Mouse (Mus musculus) myocyte (in vitro differentiated cells): ENCODE data around the gene Garem2. TPM values are rescaled to one million over a fixed set of nuclear protein-coding genes. Genes with fewer than 3 reads are reported as not detected.

Experiments
- H3K27me3 ChIP-seq: one replicate; pipeline ENCODE4 v1.6.1; 2011; ENCODE audit not compliant: control insufficient read depth, insufficient read depth, insufficient read length
- H3K36me3 ChIP-seq: one replicate; pipeline ENCODE4 v1.6.1; 2011; ENCODE audit not compliant: control insufficient read depth, insufficient read depth
- H3K4me2 ChIP-seq: one replicate; pipeline ENCODE4 v1.6.1; 2011; ENCODE audit warnings: low read depth, control low read depth
- H3K4me3 ChIP-seq: one replicate; pipeline ENCODE4 v1.5.1; 2011; ENCODE audit warnings: mild to moderate bottlenecking, control low read depth, moderate library complexity
- H3K79me2 ChIP-seq: one replicate; pipeline ENCODE4 v1.6.1; 2011; ENCODE audit not compliant: control insufficient read depth, insufficient read depth
- H3ac ChIP-seq: one replicate; pipeline ENCODE4 v1.6.1; 2011; ENCODE audit not compliant: control insufficient read depth, insufficient read length
- CEBPB ChIP-seq: IDR thresholded peaks from 2 replicates; pipeline ENCODE4 v1.6.1; 2011; ENCODE audit warnings: mild to moderate bottlenecking, moderate library complexity; ENCODE audit not compliant: poor library complexity, insufficient read depth, severe bottlenecking
- E2F4 ChIP-seq: IDR thresholded peaks from one replicate; pipeline ENCODE4 v1.6.1; 2011; ENCODE audit warnings: mild to moderate bottlenecking, control low read depth, moderate library complexity; ENCODE audit not compliant: insufficient read depth
- MAX ChIP-seq: IDR thresholded peaks from one replicate; pipeline ENCODE4 v1.6.1; 2011; ENCODE audit warnings: low read depth, mild to moderate bottlenecking, control low read depth
- MYOD1 ChIP-seq, 3 experiments: IDR thresholded peaks; one replicate each; pipeline ENCODE4 v1.6.1; 2011; ENCODE audit warnings: control low read depth in 2 of 3, low read depth in 2 of 3, mild to moderate bottlenecking in 2 of 3, moderate library complexity in 1 of 3; ENCODE audit not compliant: insufficient read length in 2 of 3, control insufficient read depth in 1 of 3
- MYOG ChIP-seq, 3 experiments: IDR thresholded peaks; one replicate each; pipeline ENCODE4 v1.6.1; 2011; ENCODE audit warnings: control low read depth in 2 of 3, low read depth in 2 of 3, mild to moderate bottlenecking in 2 of 3; ENCODE audit not compliant: insufficient read length in 2 of 3, control insufficient read depth in 1 of 3, insufficient read depth in 1 of 3
- POLR2A ChIP-seq: IDR thresholded peaks from one replicate; pipeline ENCODE4 v1.6.1; 2011; ENCODE audit warnings: low read depth, mild to moderate bottlenecking, control low read depth, moderate library complexity; ENCODE audit not compliant: insufficient read length
- POLR2AphosphoS2 ChIP-seq: IDR thresholded peaks from one replicate; pipeline ENCODE4 v1.6.1; 2011; ENCODE audit warnings: low read depth, control low read depth; ENCODE audit not compliant: insufficient read length
- REST ChIP-seq: IDR thresholded peaks from one replicate; pipeline ENCODE4 v1.6.1; 2011; ENCODE audit warnings: mild to moderate bottlenecking, control low read depth, moderate library complexity; ENCODE audit not compliant: insufficient read depth, insufficient read length
- SRF ChIP-seq: IDR thresholded peaks from one replicate; pipeline ENCODE4 v1.6.1; 2011; ENCODE audit warnings: low read depth; ENCODE audit not compliant: control insufficient read depth, insufficient read length
- TCF12 ChIP-seq: IDR thresholded peaks from one replicate; pipeline ENCODE4 v1.6.1; 2011; ENCODE audit warnings: mild to moderate bottlenecking, control low read depth; ENCODE audit not compliant: poor library complexity, insufficient read depth, severe bottlenecking
- TCF3 ChIP-seq: IDR thresholded peaks from one replicate; pipeline ENCODE4 v1.6.1; 2011; ENCODE audit warnings: low read depth, control low read depth; ENCODE audit not compliant: insufficient read length
- USF1 ChIP-seq: IDR thresholded peaks from one replicate; pipeline ENCODE4 v1.6.1; 2011; ENCODE audit warnings: low read depth, mild to moderate bottlenecking, control low read depth, moderate library complexity
- polyA plus RNA-seq: library from polyadenylated mRNA; unstranded; fragments of >200 nt; fragmentation: generic; extraction: Trizol; gene quantifications from one replicate; pipeline ENCODE4 v1.2.1, GENCODE M21; 2012; ENCODE audit warnings: missing spikeins

The Garem2 gene
- polyA plus RNA-seq, 1 experiment: 0.12 TPM

GRCm38 (mm10) chr5:30098260-30098659 is 6.7 kb upstream of the Garem2 start:
- no peak overlapping the region for H3K4me2 ChIP-seq
- no peak overlapping the region for H3ac ChIP-seq
- no peak overlapping the region for H3K4me3 ChIP-seq
- no peaks in the 10 kb centered on the region for H3K79me2 ChIP-seq
- no peak for TF ChIP-seq CEBPB
- peaks cover 14% of the 10 kb centered on the region for H3K27me3 ChIP-seq
- no peaks in the 10 kb centered on the region for H3K36me3 ChIP-seq

GRCm38 (mm10) chr5:30103340-30103739 is 1.6 kb upstream of the Garem2 start:
- H3K4me2 ChIP-seq: no peak overlapping the region
- no peaks in the 10 kb centered on the region for H3K36me3 ChIP-seq
- H3ac ChIP-seq: no peak overlapping the region
- TF ChIP-seq E2F4 (no peak), MAX (no peak), POLR2A (no peak), REST (no peak), MYOD1 (IDR thresholded peaks at IDR 0.05; ENCODE audit: control insufficient read depth in 1 of 3, insufficient read length in 2 of 3, low read depth in 2 of 3) (no peak), TCF3 (no peak), POLR2AphosphoS2 (no peak)
- peaks cover 39% of the 10 kb centered on the region for H3K27me3 ChIP-seq
- no peaks in the 10 kb centered on the region for H3K79me2 ChIP-seq
- no peak overlapping the region for H3K4me3 ChIP-seq

GRCm38 (mm10) chr5:30104339-30104738 is 622 bp upstream of the Garem2 start:
- TF ChIP-seq MAX: no peak
- no peak for TF ChIP-seq MYOG (IDR thresholded peaks at IDR 0.05; ENCODE audit: control insufficient read depth in 1 of 3, insufficient read depth in 1 of 3, insufficient read length in 2 of 3, low read depth in 2 of 3)
- TF ChIP-seq SRF: no peak
- no peak for TF ChIP-seq E2F4
- TF ChIP-seq CEBPB: no peak
- no peak for TF ChIP-seq REST
- TF ChIP-seq TCF12: no peak
- TF ChIP-seq USF1: no peak
- no peaks in the 10 kb centered on the region for H3K36me3 ChIP-seq
- H3K79me2 ChIP-seq: no peaks in the 10 kb centered on the region
- H3K4me3 ChIP-seq: no peak overlapping the region
- peaks cover 38% of the 10 kb centered on the region for H3K27me3 ChIP-seq
- H3K4me2 ChIP-seq: no peak overlapping the region
- H3ac ChIP-seq: no peak overlapping the region

GRCm38 (mm10) chr5:30105668-30106300 is 823 bp downstream of the Garem2 start, which contains the start of gene 3110082J24Rik:
TSS of gene 3110082J24Rik (minus strand) at chr5:30106086.
- no peak within 1 kb of the TSS for H3K4me3 ChIP-seq
- peaks cover 38% of the 10 kb centered on the region for H3K27me3 ChIP-seq
- no peaks in the 10 kb centered on the region for H3K36me3 ChIP-seq
- peak within 1 kb of the TSS; percentile 62 for H3K4me2 ChIP-seq
- H3K79me2 ChIP-seq: no peaks in the 10 kb centered on the region
- H3ac ChIP-seq: peak within 1 kb of the TSS; percentile 25
- TF ChIP-seq E2F4 (no peak), MAX (no peak), TCF12 (no peak)

GRCm38 (mm10) chr5:30106756-30107155 is 1.8 kb downstream of the Garem2 start:
- TF ChIP-seq SRF (no peak), POLR2A (no peak), USF1 (no peak), REST (no peak)
- peaks cover 38% of the 10 kb centered on the region for H3K27me3 ChIP-seq
- H3ac ChIP-seq: no peak overlapping the region
- no peak overlapping the region for H3K4me3 ChIP-seq
- H3K4me2 ChIP-seq: no peak overlapping the region
- H3K36me3 ChIP-seq: no peaks in the 10 kb centered on the region
- no peaks in the 10 kb centered on the region for H3K79me2 ChIP-seq

GRCm38 (mm10) chr5:30107186-30107585 is 2.2 kb downstream of the Garem2 start:
- H3K4me3 ChIP-seq: no peak overlapping the region
- no peaks in the 10 kb centered on the region for H3K79me2 ChIP-seq
- H3K4me2 ChIP-seq: no peak overlapping the region
- peaks cover 38% of the 10 kb centered on the region for H3K27me3 ChIP-seq
- H3K36me3 ChIP-seq: no peaks in the 10 kb centered on the region
- H3ac ChIP-seq: no peak overlapping the region
- TF ChIP-seq TCF12 (no peak), USF1 (no peak), E2F4 (no peak), MAX (no peak), POLR2A (no peak), CEBPB (no peak), REST (no peak), TCF3 (no peak), POLR2AphosphoS2 (no peak), SRF (no peak), MYOG (IDR thresholded peaks at IDR 0.05; ENCODE audit: control insufficient read depth in 1 of 3, insufficient read depth in 1 of 3, insufficient read length in 2 of 3, low read depth in 2 of 3) (no peak), MYOD1 (IDR thresholded peaks at IDR 0.05; ENCODE audit: control insufficient read depth in 1 of 3, insufficient read length in 2 of 3, low read depth in 2 of 3) (no peak)
